Mouse (Mus musculus): ENCODE data around the gene Olfr847. TPM values are rescaled to one million over a fixed set of nuclear protein-coding genes. Genes with fewer than 3 reads are reported as not detected.

Gene Olfr847
- polyA plus RNA-seq (2012; rRNA removed), result not detected in 2 replicates

DNA sequence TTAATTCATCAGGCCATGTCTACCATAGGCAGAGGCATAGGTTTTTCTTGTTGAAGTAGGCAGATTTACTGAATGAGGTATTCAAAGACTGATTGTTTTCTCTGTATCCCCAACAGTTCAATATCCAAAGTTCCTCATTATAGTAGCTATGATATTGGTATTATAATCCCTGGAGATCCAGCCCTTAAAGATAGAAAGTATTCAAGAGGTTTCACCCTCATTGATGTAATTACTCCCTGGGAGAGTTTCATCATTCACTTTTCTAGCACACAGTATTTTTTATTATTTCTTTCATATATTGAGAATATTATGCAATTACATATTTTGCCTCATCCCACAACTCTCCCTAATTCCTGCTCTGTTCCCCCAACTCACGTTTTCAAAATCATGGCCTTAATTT, at the start of gene Olfr847:
Olfr847 (minus strand) TSS at position 101 of the 400 bp plus-strand sequence.
- Histone ChIP-seq H3K4me3 (ENCODE audit: control insufficient read depth, low read depth, low read length) (no peak within 1 kb of the TSS), H3K27ac (ENCODE audit: control insufficient read depth, insufficient read depth, low read depth, low read length) (no peak within 1 kb of the TSS), H3K4me1 (ENCODE audit: control insufficient read depth, insufficient read depth, low read length) (no peaks in the 10 kb centered on the region), H3K27me3 (ENCODE audit: control insufficient read depth, insufficient read depth, low read length) (no peaks in the 10 kb centered on the region), H3K36me3 (ENCODE audit: control insufficient read depth, insufficient read depth, low read length) (no peaks in the 10 kb centered on the region)
- no peak for TF ChIP-seq POLR2A (IDR thresholded peaks at IDR 0.05; ENCODE audit: control insufficient read depth, low read depth, low read length)
- no peak for TF ChIP-seq CTCF (IDR thresholded peaks at IDR 0.05; ENCODE audit: control insufficient read depth, insufficient read depth, insufficient replicate concordance, low read depth, low read length)

DNA sequence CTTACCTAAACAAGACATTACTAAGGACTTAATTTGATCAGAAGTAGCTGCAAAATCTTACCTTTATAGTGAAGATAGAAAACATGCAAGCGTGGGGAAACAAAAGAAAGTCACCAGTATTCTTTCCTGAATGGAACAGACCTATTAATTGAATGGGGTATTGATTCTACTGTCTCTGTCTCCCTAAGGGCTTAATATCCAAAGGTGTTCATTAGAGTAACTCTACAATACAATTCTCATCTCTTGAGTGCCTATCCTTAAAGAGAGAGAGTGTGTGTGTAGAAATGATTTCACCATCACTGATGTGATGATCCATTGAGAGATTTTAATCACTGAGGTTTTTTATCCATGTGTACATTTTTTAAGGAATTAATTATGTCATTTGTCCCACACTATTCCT, 14.6 kb downstream of the Olfr847 start, which contains the start of gene Olfr846:
Olfr846 (minus strand) TSS at position 101 of the 400 bp plus-strand sequence.
- H3K4me1 ChIP-seq (ENCODE audit: control insufficient read depth, insufficient read depth, low read length), result no peaks in the 10 kb centered on the region
- H3K36me3 ChIP-seq (ENCODE audit: control insufficient read depth, insufficient read depth, low read length), result no peaks in the 10 kb centered on the region
- no peak within 1 kb of the TSS for H3K4me3 ChIP-seq (ENCODE audit: control insufficient read depth, low read depth, low read length)
- H3K27me3 ChIP-seq (ENCODE audit: control insufficient read depth, insufficient read depth, low read length), result no peaks in the 10 kb centered on the region
- TF ChIP-seq POLR2A (IDR thresholded peaks at IDR 0.05; ENCODE audit: control insufficient read depth, low read depth, low read length), result no peak
- no peak for TF ChIP-seq CTCF (IDR thresholded peaks at IDR 0.05; ENCODE audit: control insufficient read depth, insufficient read depth, insufficient replicate concordance, low read depth, low read length)
- H3K27ac ChIP-seq (ENCODE audit: control insufficient read depth, insufficient read depth, low read depth, low read length), result no peak within 1 kb of the TSS

DNA sequence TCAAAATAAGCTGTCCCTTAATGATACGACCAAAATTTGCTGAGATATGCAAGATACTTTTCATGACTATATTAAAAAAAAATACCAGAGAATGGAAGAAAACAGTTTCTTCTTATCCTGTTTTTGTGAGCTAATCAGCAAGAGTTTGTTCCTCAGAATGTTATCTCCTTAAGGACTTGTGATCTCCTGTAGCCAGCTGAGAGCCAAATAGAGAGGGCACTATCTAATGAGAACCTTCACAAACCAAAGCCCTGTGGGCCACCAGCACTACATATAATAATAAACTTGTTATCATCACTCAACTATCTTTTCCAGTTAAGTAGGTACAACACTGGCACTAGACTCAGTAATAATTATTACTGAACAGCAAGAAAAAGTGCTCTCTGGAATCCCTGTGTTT, 42.3 kb downstream of the Olfr847 start, which contains the start of gene Olfr845:
Olfr845 (plus strand) TSS at position 301 of the 400 bp plus-strand sequence.
- no peaks in the 10 kb centered on the region for H3K27me3 ChIP-seq (ENCODE audit: control insufficient read depth, insufficient read depth, low read length)
- TF ChIP-seq CTCF (IDR thresholded peaks at IDR 0.05; ENCODE audit: control insufficient read depth, insufficient read depth, insufficient replicate concordance, low read depth, low read length), result no peak
- TF ChIP-seq POLR2A (IDR thresholded peaks at IDR 0.05; ENCODE audit: control insufficient read depth, low read depth, low read length), result no peak
- H3K4me1 ChIP-seq (ENCODE audit: control insufficient read depth, insufficient read depth, low read length), result no peaks in the 10 kb centered on the region
- H3K36me3 ChIP-seq (ENCODE audit: control insufficient read depth, insufficient read depth, low read length), result no peaks in the 10 kb centered on the region
- no peak within 1 kb of the TSS for H3K27ac ChIP-seq (ENCODE audit: control insufficient read depth, insufficient read depth, low read depth, low read length)
- H3K4me3 ChIP-seq (ENCODE audit: control insufficient read depth, low read depth, low read length), result no peak within 1 kb of the TSS

Other genes with a start within 250 kb of the Olfr847 start
- gene Olfr837, start 242.4 kb downstream of the Olfr847 start, polyA plus RNA-seq (2012; rRNA removed), result not detected in 2 replicates
- not detected in 2 replicates for gene Olfr839-ps1, start 201.4 kb downstream of the Olfr847 start, polyA plus RNA-seq (2012; rRNA removed)
- gene Olfr843, start 126.7 kb downstream of the Olfr847 start, polyA plus RNA-seq (2012; rRNA removed), result not detected in 2 replicates
- gene Olfr844, start 62.3 kb downstream of the Olfr847 start, polyA plus RNA-seq (2012; rRNA removed), result not detected in 2 replicates
- gene Olfr845, start 42.2 kb downstream of the Olfr847 start, polyA plus RNA-seq (2012; rRNA removed), result not detected in 2 replicates
- not detected in 2 replicates for gene Olfr846, start 14.7 kb downstream of the Olfr847 start, polyA plus RNA-seq (2012; rRNA removed)
- gene Olfr849, start 61.6 kb upstream of the Olfr847 start, polyA plus RNA-seq (2012; rRNA removed), result not detected in 2 replicates
- gene Olfr850, start 99.6 kb upstream of the Olfr847 start, polyA plus RNA-seq (2012; rRNA removed), result not detected in 2 replicates
- not detected in 2 replicates for gene Olfr851, start 114.6 kb upstream of the Olfr847 start, polyA plus RNA-seq (2012; rRNA removed)
- not detected in 2 replicates for gene Olfr853, start 162.4 kb upstream of the Olfr847 start, polyA plus RNA-seq (2012; rRNA removed)
- not detected in 2 replicates for gene Olfr854, start 188.7 kb upstream of the Olfr847 start, polyA plus RNA-seq (2012; rRNA removed)
- gene Olfr855, start 203.9 kb upstream of the Olfr847 start, polyA plus RNA-seq (2012; rRNA removed), result not detected in 2 replicates
- 10.6 and 10.7 TPM in 2 replicates for gene Zfp317, start 243.4 kb upstream of the Olfr847 start, polyA plus RNA-seq (2012; rRNA removed)